Mouse (Mus musculus): ENCODE measurements at regions not wholly inside any gene's neighbourhood (a gene's known extent, or its start where the extent isn't known, plus 50 kb on each side); places are given as distances from the start of the nearest gene placed in this dataset.

DNA sequence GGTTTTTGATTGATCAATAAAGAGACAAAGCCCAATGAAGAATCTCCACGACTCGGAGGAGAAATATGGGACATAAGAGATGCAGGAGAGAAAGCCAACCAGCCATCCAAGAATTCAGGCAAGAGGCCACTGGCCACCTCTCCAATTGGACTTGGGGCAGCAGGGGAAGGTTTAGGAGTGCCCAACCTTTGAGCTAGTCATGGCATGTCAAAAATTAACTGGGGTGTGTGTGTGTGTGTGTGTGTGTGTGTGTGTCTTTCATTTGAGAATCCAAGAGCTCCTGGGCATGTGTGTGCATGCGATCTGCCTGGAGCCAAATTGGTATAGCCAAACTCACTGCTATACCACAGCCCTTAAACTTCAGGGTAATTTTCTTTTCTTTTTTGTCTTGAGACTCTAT lies 51.6 kb upstream of the Cecr2 start:
- ATAC-seq (ENCODE audit: extremely low read depth, insufficient number of reproducible peaks, low FRiP score, poor library complexity, severe bottlenecking): no peak

DNA sequence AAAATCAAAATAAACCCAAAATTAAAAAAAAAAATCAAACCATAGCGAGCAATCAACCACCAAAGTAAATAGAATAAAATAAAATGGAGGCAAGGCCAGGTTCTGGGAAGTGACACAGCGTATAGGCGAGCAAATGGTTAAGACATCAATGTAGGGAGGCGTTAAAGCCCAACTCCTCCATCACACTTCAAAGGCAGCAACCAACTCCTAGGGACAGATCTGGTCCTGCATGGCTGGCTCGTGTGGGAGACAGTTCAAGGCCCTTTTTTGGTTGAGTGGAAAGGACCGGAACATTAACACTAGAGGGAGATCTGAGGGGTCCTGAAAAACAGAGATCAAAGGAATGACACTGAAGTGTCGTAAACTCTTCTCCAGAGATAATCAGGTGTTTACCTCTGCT lies 53.8 kb upstream of the Cecr2 start:
- no peak for ATAC-seq (ENCODE audit: extremely low read depth, insufficient number of reproducible peaks, low FRiP score, poor library complexity, severe bottlenecking)

DNA sequence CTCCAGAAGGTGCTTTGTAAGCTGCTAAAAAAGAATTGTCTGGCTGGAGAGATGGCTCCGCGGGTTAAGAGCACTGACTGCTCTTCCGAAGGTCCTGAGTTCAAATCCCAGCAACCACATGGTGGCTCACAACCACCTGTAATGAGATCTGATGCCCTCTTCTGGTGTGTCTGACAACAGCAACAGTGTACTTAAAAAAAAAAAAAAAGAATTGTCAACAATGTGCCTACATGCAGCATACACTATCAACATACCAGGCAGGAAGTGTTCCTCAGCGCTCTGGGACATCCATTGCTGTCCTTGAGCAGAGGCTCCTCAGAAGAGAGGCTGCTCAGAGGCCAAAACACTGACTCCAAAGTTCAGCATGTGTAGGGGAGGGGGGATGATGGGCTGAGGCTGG lies 56.3 kb upstream of the Cecr2 start:
- ATAC-seq (ENCODE audit: extremely low read depth, insufficient number of reproducible peaks, low FRiP score, poor library complexity, severe bottlenecking): no peak

DNA sequence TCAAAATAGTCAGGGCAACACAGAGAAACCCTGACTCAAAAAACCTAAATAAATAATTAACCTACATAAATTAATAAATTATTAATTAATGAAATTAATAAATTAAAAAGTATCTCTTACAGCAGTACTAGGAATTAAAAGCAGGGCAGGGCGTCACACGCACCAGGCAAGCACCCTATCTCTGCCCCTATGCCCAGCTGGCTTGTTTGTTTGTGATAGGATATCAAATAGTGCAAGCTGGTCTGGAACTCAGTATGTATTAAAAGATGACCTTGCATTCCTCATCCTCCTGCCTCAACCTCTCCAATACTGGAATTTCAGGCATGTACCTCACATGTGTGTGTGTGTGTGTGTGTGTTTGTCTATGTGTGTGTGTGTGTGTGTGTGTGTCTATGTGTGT lies 60.7 kb upstream of the Cecr2 start:
- ATAC-seq (ENCODE audit: extremely low read depth, insufficient number of reproducible peaks, low FRiP score, poor library complexity, severe bottlenecking): no peak

DNA sequence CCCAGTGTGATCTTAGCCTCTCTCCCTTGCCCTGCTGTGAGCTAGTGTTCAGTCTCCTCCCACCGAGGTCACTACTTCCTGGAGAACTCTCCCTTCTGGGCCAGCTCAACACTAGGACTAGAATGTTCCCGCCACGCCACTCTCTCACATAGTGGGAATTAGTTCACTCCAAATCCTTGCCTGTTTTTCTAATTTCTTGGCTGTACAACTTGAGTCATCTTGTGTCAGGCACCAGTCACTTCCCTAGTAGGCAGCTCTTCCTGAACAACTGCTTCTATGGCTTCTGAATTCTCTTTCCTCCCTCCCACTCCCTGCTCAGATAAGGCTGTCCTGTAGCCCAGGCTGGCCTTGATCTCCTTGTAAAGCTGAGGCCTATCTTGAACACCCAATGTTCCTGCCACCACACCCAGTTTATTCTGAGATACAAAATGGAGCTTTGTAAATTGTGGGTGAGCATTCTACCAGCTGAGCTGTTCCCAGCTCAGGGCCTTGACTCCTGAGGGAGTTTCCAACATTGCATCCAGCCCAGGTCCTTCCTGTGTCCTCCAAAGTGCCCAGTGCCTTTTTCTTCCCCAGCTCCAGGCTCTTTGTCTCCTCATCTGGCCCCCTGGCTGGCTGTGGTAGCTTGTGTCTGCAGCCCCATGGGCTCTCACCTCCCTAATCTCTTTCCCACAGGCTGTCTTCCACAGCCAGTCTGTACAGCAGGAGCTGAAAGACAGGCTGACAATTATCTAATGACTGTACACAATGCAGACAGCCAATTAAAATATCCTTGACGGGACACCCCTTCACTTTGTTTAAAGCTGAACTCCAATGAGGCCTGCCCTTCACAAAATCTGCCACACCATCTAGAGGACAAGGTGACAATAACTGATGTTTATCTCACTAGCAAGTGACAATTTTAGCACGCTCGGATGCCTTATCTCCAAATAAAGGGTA lies 61.9 kb upstream of the Cecr2 start:
- no peak for ATAC-seq (ENCODE audit: extremely low read depth, insufficient number of reproducible peaks, low FRiP score, poor library complexity, severe bottlenecking)

DNA sequence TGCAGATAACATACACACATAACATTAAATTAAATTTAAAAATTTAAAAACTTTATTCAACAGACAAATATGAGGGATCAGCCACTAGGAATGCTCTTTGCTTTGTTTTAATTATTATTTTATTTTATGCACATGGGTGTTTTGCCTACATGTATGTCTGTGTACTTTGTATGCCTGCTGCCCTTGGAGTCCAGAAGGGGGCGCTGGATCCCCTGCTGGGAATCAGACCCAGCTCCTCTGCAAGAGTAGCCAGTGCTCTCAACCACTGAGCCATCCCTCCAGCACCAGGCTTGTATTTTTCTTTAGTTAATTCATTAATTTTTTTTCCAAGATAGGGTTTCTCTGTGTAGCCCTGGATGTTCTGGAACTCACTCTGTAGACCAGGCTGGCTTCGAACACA lies 62.7 kb upstream of the Cecr2 start:
- no peak for ATAC-seq (ENCODE audit: extremely low read depth, insufficient number of reproducible peaks, low FRiP score, poor library complexity, severe bottlenecking)

DNA sequence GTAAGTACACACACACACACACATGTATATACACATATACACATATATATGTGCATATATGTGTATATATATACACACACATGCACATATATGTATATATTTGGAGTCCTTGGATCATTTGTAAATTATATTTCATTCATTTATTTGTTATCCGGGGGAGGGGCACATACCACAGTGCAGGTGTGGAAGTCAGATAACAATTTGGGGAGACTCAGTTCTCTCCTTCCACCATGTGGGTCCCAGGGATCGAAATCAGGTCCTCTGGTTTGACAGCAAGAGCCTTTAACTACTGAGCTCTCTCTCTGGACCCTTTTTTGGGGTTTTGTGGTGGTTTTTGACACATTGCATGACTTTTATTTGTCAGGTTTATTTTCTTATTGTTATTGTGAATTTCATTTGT lies 65.8 kb upstream of the Cecr2 start:
- no peak for ATAC-seq (ENCODE audit: extremely low read depth, insufficient number of reproducible peaks, low FRiP score, poor library complexity, severe bottlenecking)

DNA sequence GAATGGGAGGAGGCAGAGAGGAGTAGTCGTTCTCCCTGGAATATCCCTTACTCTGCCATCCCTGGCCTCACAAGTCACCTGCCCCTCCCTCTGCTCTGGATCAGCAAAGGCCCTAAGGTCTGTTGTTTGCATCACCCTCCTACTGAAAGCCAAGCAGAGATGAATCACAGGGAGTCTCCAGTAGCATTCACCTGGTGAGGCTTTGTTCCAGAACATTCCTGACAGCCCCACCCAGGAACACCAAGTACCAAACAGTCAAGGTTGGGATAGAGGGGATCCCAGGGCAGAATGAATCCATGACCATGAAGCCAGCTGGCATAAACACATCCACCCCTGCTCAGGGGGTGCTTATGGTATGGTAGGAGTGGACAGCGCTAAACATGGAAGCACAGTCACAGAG lies 67.4 kb upstream of the Hdhd5 start:
- ATAC-seq (ENCODE audit: extremely low read depth, insufficient number of reproducible peaks, low FRiP score, poor library complexity, severe bottlenecking): no peak

DNA sequence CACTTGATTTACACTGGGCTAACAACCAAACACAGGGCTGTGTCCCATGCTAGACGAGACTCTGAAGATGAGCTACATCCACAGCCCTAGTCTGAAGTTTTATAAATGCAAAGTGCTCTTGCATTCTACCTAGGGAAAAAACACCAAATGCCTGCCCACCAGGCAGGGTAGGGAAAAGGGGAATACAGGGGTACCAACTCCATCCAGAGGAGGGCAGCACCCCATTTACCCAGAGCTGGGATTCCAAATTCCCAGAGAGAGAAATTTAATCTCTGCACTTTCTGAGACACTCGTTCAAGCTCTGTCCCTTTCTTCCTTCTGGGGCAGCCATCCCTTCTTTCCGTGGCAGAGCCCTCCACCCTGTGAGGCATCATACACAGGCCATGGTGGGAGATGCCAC lies 66.8 kb upstream of the Hdhd5 start:
- no peak for ATAC-seq (ENCODE audit: extremely low read depth, insufficient number of reproducible peaks, low FRiP score, poor library complexity, severe bottlenecking)

DNA sequence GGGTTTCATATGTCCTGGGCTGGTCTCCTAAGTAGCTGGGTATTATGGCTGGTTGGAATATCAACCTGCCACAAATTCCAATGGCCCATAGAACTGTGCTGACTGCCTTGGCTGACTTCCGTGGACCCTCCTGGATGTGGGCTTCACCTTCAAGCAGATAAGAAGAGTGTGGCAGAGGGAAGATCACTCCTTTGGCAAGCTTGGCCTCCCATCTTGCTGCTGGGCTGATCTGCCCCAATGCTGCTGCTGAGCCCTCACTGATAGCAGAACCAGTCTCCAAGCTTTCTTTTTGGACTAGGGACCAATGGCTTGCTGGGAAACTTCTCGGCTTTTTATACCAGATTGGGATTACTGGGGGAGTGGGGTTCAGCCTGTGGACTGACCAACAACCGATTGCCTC lies 65.6 kb upstream of the Hdhd5 start:
- ATAC-seq (ENCODE audit: extremely low read depth, insufficient number of reproducible peaks, low FRiP score, poor library complexity, severe bottlenecking): no peak

DNA sequence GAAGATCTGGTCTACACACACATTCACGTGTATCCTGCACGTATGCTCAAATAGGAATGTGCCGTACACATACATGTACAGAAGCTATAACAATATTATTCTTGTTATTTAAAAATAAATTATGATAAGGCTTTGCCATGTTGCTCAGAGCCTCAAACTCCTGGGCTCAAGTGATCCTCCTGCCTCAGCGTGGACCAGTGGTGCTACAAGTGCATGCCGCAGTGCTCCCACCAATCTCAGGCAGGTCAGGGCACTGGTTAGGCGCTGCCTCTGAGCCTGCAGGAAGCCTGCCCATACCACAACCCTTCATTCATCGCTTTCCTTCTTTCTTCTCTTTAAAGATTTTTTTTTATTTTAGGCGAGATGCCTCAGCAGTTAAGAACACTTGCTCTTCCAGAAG lies 63.3 kb upstream of the Hdhd5 start:
- no peak for ATAC-seq (ENCODE audit: extremely low read depth, insufficient number of reproducible peaks, low FRiP score, poor library complexity, severe bottlenecking)

DNA sequence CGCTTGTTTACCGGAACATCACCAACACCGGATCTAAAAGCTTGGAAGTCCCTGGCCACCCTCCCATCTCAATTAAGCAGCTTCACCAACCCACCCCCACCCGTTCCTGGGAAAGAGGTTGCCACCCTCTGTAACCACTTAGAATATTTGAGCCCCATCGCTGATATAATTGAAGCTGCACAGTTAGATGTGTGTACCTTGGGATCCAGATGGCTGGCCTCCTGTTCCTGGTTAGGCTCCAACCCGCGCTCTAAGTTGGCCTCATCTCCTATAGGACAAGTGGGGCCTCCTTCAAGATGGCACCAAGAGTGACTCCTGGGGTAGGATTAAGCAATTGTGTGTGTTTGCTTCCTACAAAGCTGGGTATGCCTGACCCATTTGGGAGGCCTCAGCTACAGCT lies 61.6 kb upstream of the Hdhd5 start:
- ATAC-seq (ENCODE audit: extremely low read depth, insufficient number of reproducible peaks, low FRiP score, poor library complexity, severe bottlenecking): no peak

DNA sequence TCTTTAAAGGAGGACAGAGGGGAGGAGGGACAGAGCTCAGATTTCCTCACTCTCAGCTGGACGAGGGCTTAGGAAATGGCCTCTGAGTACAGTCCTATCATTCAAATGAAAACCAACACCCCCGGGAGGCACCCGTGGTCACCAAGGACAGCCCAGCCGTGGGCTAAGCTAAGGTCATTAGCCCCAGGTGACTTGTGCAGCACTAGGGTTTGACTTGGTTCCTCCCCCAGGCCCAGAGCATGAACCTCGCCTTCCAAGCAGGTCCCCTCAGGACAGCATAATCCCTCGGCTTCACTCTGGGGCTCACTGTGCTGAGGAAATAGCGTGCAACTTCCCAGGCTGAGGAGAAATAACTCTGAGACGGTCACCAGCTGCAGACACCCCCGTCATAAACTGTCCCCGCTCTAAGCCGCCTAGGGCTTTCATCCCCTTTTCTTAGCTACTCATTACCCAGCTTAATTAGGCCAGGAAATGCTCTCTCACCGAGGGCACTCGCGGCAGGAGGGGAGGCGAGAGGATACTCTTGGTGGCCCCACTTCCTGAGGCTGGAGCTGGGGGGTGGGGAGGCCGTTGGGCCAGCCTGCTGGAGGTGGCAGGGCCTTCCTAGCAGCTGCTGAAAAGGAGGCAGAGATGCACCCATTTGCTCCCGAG lies 61.0 kb upstream of the Hdhd5 start:
- ATAC-seq (ENCODE audit: extremely low read depth, insufficient number of reproducible peaks, low FRiP score, poor library complexity, severe bottlenecking): 0 out of 2 replicates have a peak, but pooled peaks have one; percentile 33

DNA sequence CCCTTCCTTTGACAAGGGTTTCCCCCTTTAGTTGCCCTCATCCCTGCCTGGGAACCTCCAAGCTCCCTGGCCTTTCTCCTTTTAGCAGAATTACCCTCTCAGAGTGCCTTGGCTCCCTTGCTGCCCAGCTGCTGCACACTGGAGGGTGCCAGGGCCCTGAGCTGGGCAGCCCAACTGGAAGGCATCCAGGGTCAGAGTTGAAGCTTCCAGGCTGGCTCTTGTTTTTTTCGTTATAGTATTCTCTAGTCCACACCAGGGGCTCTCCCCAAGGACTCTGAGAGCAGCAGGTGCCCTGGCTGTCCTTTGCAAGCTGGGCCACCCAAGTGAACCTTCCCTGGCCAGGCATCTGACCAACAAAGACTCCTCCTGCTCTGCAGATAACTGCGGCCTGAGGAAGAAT lies 59.1 kb upstream of the Hdhd5 start:
- ATAC-seq (ENCODE audit: extremely low read depth, insufficient number of reproducible peaks, low FRiP score, poor library complexity, severe bottlenecking): no peak

DNA sequence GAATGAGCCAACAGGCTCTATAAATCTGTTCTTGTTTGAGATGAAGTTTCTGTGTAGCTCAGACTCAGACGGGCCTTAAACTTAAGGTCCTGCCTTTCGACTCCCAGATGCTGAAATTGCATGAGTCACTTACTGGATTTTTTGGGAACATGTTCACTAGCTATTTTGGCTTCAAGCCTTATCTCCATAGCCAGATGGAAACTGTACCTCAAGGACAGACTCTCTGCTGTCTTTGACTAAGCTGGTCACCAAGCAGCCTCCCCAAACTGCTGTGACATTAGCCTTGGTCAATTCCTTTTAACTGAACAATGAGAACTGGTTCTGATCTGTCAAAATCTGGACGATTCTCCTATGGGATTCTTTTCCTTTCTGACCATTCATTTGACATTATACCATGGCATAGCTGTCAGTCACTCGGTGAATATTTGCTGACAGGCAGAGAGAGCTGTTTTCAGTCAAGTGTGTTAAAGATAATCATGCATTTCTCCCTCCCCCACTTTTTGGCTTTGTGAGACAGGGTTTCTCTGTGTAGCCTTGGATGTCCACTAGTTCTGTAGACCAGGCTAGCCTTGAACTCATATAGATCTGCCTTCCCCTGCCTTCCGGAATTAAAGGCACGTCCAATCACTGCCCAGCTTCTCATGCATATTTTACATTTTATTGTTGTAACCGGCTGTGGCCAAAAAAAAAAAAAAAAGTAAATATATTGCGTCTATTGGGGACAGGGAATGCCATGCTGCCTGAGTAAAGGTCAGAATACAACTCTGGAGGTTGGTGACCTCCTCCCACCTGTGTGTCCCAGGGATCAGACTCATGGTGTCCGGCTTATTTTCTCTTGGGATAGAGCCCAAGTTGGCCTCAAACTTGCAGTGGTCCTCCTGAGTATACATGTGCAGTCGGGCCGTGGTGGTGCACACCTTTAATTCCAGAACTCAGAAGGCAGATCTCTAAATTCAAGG lies 57.9 kb upstream of the Hdhd5 start:
- ATAC-seq (ENCODE audit: extremely low read depth, insufficient number of reproducible peaks, low FRiP score, poor library complexity, severe bottlenecking): no peak

DNA sequence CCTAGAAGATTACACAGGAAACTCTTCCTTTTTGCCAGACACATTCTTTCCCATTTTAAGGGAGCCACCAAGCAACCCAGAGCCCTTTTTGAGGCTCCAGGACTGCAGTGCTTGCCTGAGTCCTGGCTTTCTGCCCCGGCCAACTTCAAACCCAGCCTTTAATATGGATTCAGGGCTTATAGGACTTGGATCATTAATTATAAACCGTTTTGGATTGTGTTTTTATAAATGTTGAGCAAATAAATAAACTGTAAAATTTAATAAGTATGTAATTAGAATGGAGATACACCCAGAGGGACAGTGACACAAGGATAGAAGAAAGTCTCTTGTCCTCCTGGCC lies 54.8 kb upstream of the Hdhd5 start:
- ATAC-seq (ENCODE audit: extremely low read depth, insufficient number of reproducible peaks, low FRiP score, poor library complexity, severe bottlenecking): no peak

DNA sequence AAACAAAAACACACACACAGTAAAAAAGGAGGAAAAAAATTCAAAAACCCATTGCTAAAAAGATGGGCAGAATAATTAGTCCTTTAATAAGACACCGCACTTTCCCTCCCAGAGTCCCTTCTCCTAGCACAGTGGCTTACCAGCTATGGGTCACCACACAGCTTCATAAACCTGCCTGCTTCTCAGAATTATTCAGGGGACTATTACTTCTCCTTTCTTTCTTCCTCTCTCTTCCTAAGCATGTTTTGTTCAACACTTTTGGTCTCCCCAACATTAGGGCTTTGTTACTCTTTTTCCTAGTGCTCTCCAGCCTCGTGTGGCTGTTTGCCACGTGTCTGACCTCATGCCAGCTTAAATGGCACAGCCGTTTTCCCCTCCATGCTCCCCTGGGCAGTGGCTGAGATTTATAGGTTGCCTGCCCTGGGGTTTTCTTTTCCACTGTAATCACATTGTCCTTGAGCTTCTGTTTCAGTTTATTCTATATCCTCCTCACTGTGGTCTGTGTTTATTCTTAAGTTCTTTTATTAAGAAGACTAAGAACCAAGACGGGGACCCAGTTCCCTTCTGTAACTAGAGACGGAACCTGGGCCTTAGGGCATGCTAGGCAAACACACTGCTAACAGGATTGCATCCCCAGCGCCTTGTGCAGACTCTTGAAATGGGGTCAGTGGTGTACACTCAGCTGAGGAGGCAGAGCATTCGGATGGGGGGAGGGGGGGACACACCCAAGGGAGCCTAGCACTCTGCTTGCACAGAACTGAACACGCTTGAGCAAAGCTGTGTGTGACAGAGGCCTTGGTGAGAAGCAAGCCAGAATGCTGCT lies 54.2 kb upstream of the Hdhd5 start:
- 0 out of 2 replicates have a peak, but pooled peaks have one; percentile 26 for ATAC-seq (ENCODE audit: extremely low read depth, insufficient number of reproducible peaks, low FRiP score, poor library complexity, severe bottlenecking)

DNA sequence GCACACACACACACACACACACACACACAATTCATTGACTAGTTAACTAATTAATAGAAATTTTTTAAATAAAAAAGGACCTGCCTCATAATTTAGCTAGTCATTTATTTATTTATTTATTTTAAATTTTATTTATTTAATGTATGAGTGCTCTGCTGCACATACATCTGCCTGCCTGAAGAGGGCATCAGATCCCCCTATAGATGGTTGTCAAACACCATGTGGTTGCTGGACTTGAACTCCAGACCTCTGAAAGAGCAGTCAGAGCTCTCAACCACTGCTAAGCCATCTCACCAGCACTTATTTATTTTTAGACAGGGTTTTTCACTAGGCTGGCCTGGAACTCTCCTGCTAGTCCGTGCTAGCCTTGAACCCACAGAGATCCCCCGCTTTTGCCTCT lies 50.6 kb upstream of the Hdhd5 start:
- no peak for ATAC-seq (ENCODE audit: extremely low read depth, insufficient number of reproducible peaks, low FRiP score, poor library complexity, severe bottlenecking)

All from neutrophil, adult 5-6 weeks (primary cell).